Mouse (Mus musculus): ENCODE measurements at regions not wholly inside any gene's neighbourhood (a gene's known extent, or its start where the extent isn't known, plus 50 kb on each side); places are given as distances from the start of the nearest gene placed in this dataset.
A peak's percentile ranks its signal among the peaks of the same experiment; 100 is the strongest.

DNA sequence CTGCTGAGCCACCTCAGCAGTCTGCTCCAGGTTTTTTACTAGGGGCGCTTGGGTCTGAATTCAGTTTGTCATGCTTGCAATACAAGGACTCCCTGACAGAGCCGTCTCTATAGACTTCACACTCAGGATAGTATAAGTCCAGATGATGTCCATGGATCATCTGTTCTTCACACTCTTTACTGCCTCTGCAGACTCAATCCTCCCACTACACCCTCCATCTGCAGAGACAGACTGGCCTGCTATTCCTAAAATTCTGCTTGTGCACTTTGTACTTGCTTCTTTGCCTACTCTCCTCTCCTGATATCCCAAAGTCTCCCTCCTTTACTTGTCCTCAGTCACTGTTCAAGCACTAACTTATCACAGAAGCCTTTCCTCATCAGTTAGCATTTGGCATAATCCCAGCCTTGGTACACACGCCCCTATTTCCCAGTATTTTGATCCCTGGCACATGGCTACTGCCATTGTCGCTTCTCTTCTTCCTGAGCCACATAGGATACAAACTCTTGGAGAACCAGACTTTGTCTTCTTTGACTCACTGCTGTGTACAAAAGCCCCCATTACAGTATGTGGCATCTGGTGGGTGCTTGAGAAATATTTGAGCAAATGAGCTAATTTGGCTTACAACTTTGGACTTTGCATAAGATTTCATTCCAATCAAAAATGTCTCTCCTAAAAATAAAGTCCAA, 277.0 kb downstream of the Kcns3 start:
- ATAC-seq (ENCODE audit: low read depth): no peak
- no peak overlapping the region for H3K4me2 ChIP-seq (ENCODE audit: low read depth, low read length)
- no peaks in the 10 kb centered on the region for H3K36me3 ChIP-seq (ENCODE audit: control insufficient read depth, insufficient read depth, low read length)
- no peaks in the 10 kb centered on the region for H3K4me1 ChIP-seq (ENCODE audit: control insufficient read depth, insufficient read depth, low read length)
- H3K9me3 ChIP-seq (ENCODE audit: control insufficient read depth, low read length): no peaks in the 10 kb centered on the region
- no peak overlapping the region for H3K27ac ChIP-seq (ENCODE audit: low read depth, low read length)
- no peaks in the 10 kb centered on the region for H3K27me3 ChIP-seq (ENCODE audit: control insufficient read depth, insufficient read depth, low read length)
- no peak overlapping the region for H3K9ac ChIP-seq (replicated peaks; ENCODE audit: low read depth, low read length)
- no peak overlapping the region for H3K4me3 ChIP-seq (ENCODE audit: low read depth, low read length)
- WGBS: 79% methylated on average over 4 of the region's 4 CpGs

- no peaks in the 10 kb centered on the region for H3K4me1 ChIP-seq (ENCODE audit: control insufficient read depth, insufficient read depth, low read length)
- H3K4me3 ChIP-seq (ENCODE audit: low read depth, low read length): no peak overlapping the region
- H3K4me2 ChIP-seq (ENCODE audit: low read depth, low read length): no peak overlapping the region
- WGBS: 75% methylated on average over 15 of the region's 15 CpGs
- no peak overlapping the region for H3K27ac ChIP-seq (ENCODE audit: low read depth, low read length)
- peak; percentile 68; the same call in 1 of the 2 replicates for ATAC-seq (ENCODE audit: low read depth)
- no peaks in the 10 kb centered on the region for H3K27me3 ChIP-seq (ENCODE audit: control insufficient read depth, insufficient read depth, low read length)
- no peak overlapping the region for H3K9ac ChIP-seq (replicated peaks; ENCODE audit: low read depth, low read length)
- no peaks in the 10 kb centered on the region for H3K36me3 ChIP-seq (ENCODE audit: control insufficient read depth, insufficient read depth, low read length)
- H3K9me3 ChIP-seq (ENCODE audit: control insufficient read depth, low read length): no peaks in the 10 kb centered on the region
Measured at GRCm38 (mm10) chr12:10867674-10868635, 282.9 kb downstream of the Kcns3 start.

- no peaks in the 10 kb centered on the region for H3K36me3 ChIP-seq (ENCODE audit: control insufficient read depth, insufficient read depth, low read length)
- no peak overlapping the region for H3K4me2 ChIP-seq (ENCODE audit: low read depth, low read length)
- H3K4me3 ChIP-seq (ENCODE audit: low read depth, low read length): no peak overlapping the region
- WGBS: 73% methylated on average over 3 of the region's 3 CpGs
- H3K9me3 ChIP-seq (ENCODE audit: control insufficient read depth, low read length): no peaks in the 10 kb centered on the region
- H3K9ac ChIP-seq (replicated peaks; ENCODE audit: low read depth, low read length): no peak overlapping the region
- no peak for ATAC-seq (ENCODE audit: low read depth)
- no peaks in the 10 kb centered on the region for H3K4me1 ChIP-seq (ENCODE audit: control insufficient read depth, insufficient read depth, low read length)
- H3K27ac ChIP-seq (ENCODE audit: low read depth, low read length): no peak overlapping the region
- H3K27me3 ChIP-seq (ENCODE audit: control insufficient read depth, insufficient read depth, low read length): no peaks in the 10 kb centered on the region
Measured at GRCm38 (mm10) chr12:10866907-10867538, 283.8 kb downstream of the Kcns3 start.

GRCm38 (mm10) chr12:10865294-10865693, 285.6 kb downstream of the Kcns3 start:
- Histone ChIP-seq H3K4me1 (ENCODE audit: control insufficient read depth, insufficient read depth, low read length) (no peaks in the 10 kb centered on the region), H3K27ac (ENCODE audit: low read depth, low read length) (no peak overlapping the region), H3K4me2 (ENCODE audit: low read depth, low read length) (no peak overlapping the region), H3K36me3 (ENCODE audit: control insufficient read depth, insufficient read depth, low read length) (no peaks in the 10 kb centered on the region), H3K9me3 (ENCODE audit: control insufficient read depth, low read length) (no peaks in the 10 kb centered on the region), H3K27me3 (ENCODE audit: control insufficient read depth, insufficient read depth, low read length) (no peaks in the 10 kb centered on the region), H3K9ac (replicated peaks; ENCODE audit: low read depth, low read length) (no peak overlapping the region), H3K4me3 (ENCODE audit: low read depth, low read length) (no peak overlapping the region)
- WGBS: 47% methylated on average over 2 of the region's 2 CpGs
- ATAC-seq (ENCODE audit: low read depth): no peak

- H3K36me3 ChIP-seq (ENCODE audit: control insufficient read depth, insufficient read depth, low read length): no peaks in the 10 kb centered on the region
- H3K27ac ChIP-seq (ENCODE audit: low read depth, low read length): no peak overlapping the region
- WGBS: 78% methylated on average over 2 of the region's 2 CpGs
- ATAC-seq (ENCODE audit: low read depth): no peak
- H3K9ac ChIP-seq (replicated peaks; ENCODE audit: low read depth, low read length): no peak overlapping the region
- no peaks in the 10 kb centered on the region for H3K9me3 ChIP-seq (ENCODE audit: control insufficient read depth, low read length)
- no peaks in the 10 kb centered on the region for H3K27me3 ChIP-seq (ENCODE audit: control insufficient read depth, insufficient read depth, low read length)
- no peaks in the 10 kb centered on the region for H3K4me1 ChIP-seq (ENCODE audit: control insufficient read depth, insufficient read depth, low read length)
- no peak overlapping the region for H3K4me3 ChIP-seq (ENCODE audit: low read depth, low read length)
- no peak overlapping the region for H3K4me2 ChIP-seq (ENCODE audit: low read depth, low read length)
Measured at GRCm38 (mm10) chr12:10820335-10820734, 330.5 kb downstream of the Kcns3 start.

DNA sequence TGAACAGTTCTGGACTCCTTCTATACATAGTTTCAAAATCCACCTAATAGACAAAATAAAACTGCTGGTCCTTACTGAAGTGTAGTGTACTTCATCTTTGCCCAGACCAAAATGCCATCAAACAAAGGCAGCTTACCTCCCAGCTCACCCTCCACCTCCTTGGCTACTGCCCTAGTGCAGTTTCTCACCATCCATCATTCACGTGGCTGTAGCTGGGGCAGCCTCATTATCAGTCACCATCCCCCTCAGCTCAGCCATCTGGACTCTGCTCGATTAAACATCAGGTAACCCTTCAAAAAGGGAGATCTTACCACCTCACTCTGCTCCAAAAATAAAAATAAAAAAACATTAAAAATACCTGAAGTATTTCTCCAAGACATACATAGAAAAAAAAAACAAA, 332.8 kb downstream of the Kcns3 start:
- Histone ChIP-seq H3K9me3 (ENCODE audit: control insufficient read depth, low read length) (no peaks in the 10 kb centered on the region), H3K27me3 (ENCODE audit: control insufficient read depth, insufficient read depth, low read length) (no peaks in the 10 kb centered on the region), H3K27ac (ENCODE audit: low read depth, low read length) (no peak overlapping the region), H3K4me3 (ENCODE audit: low read depth, low read length) (no peak overlapping the region), H3K9ac (replicated peaks; ENCODE audit: low read depth, low read length) (no peak overlapping the region), H3K4me2 (ENCODE audit: low read depth, low read length) (no peak overlapping the region), H3K4me1 (ENCODE audit: control insufficient read depth, insufficient read depth, low read length) (no peaks in the 10 kb centered on the region), H3K36me3 (ENCODE audit: control insufficient read depth, insufficient read depth, low read length) (no peaks in the 10 kb centered on the region)
- 51% methylated on average over 2 of the region's 2 CpGs for WGBS
- ATAC-seq (ENCODE audit: low read depth): no peak

- Histone ChIP-seq H3K4me1 (ENCODE audit: control insufficient read depth, insufficient read depth, low read length) (no peaks in the 10 kb centered on the region), H3K9me3 (ENCODE audit: control insufficient read depth, low read length) (no peaks in the 10 kb centered on the region), H3K36me3 (ENCODE audit: control insufficient read depth, insufficient read depth, low read length) (no peaks in the 10 kb centered on the region), H3K4me2 (ENCODE audit: low read depth, low read length) (no peak overlapping the region), H3K27ac (ENCODE audit: low read depth, low read length) (no peak overlapping the region), H3K4me3 (ENCODE audit: low read depth, low read length) (no peak overlapping the region), H3K9ac (replicated peaks; ENCODE audit: low read depth, low read length) (no peak overlapping the region), H3K27me3 (ENCODE audit: control insufficient read depth, insufficient read depth, low read length) (no peaks in the 10 kb centered on the region)
- 83% methylated on average over 2 of the region's 2 CpGs for WGBS
- no peak for ATAC-seq (ENCODE audit: low read depth)
Measured at GRCm38 (mm10) chr12:10817516-10817915, 333.3 kb downstream of the Kcns3 start.

- Histone ChIP-seq H3K4me2 (ENCODE audit: low read depth, low read length) (no peak overlapping the region), H3K9me3 (ENCODE audit: control insufficient read depth, low read length) (no peaks in the 10 kb centered on the region), H3K27me3 (ENCODE audit: control insufficient read depth, insufficient read depth, low read length) (no peaks in the 10 kb centered on the region), H3K4me3 (ENCODE audit: low read depth, low read length) (no peak overlapping the region), H3K27ac (ENCODE audit: low read depth, low read length) (no peak overlapping the region), H3K9ac (replicated peaks; ENCODE audit: low read depth, low read length) (no peak overlapping the region), H3K36me3 (ENCODE audit: control insufficient read depth, insufficient read depth, low read length) (no peaks in the 10 kb centered on the region), H3K4me1 (ENCODE audit: control insufficient read depth, insufficient read depth, low read length) (no peaks in the 10 kb centered on the region)
- ATAC-seq (ENCODE audit: low read depth): no peak
Measured at GRCm38 (mm10) chr12:10810597-10810996, 340.3 kb downstream of the Kcns3 start.

DNA sequence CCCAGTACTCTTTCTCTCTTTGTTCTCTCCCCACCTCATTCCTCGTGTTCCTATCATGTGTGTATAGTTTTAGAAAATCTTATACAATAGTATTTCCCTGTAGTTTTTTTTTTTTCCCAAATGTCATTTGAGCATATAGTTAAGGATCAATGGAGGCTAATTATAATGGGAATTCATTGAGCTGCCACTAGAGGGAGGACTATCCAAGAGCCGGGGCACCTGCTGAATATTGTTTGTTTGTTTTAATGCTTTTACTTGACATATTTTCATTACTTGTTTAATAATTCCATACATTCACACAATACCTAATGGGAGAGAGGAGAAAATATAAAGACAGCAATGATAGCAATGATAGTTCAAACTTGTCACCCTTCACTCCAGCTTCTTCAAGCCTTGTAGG, 346.4 kb downstream of the Kcns3 start:
- Histone ChIP-seq H3K9ac (replicated peaks; ENCODE audit: low read depth, low read length) (no peak overlapping the region), H3K9me3 (ENCODE audit: control insufficient read depth, low read length) (no peaks in the 10 kb centered on the region), H3K4me1 (ENCODE audit: control insufficient read depth, insufficient read depth, low read length) (no peaks in the 10 kb centered on the region), H3K36me3 (ENCODE audit: control insufficient read depth, insufficient read depth, low read length) (no peaks in the 10 kb centered on the region), H3K4me3 (ENCODE audit: low read depth, low read length) (no peak overlapping the region), H3K27me3 (ENCODE audit: control insufficient read depth, insufficient read depth, low read length) (no peaks in the 10 kb centered on the region), H3K4me2 (ENCODE audit: low read depth, low read length) (no peak overlapping the region), H3K27ac (ENCODE audit: low read depth, low read length) (no peak overlapping the region)
- WGBS: 61% methylated on average over 2 of the region's 2 CpGs
- ATAC-seq (ENCODE audit: low read depth): no peak
